Mouse (Mus musculus) T-helper 2 cell (primary cell): ENCODE measurements around the gene Sox2.

Source experiments
- in situ Hi-C: fragments of 300-600 bp; cut with MboI, MseI; formaldehyde crosslinking; loops from one replicate; pipeline ENCODE4 v1.15.1; 2025; ENCODE audit warnings: high pct_unique_total_duplicates

The Sox2 gene

GRCm38 (mm10) chr3:34642498-34642941, 7.7 kb upstream of the Sox2 start:
- in situ Hi-C loops: loop anchor here (25.0 kb wide), 1 partner anchor 680 kb away; no protein-coding TSS in a partner anchor

GRCm38 (mm10) chr3:34643067-34643466, 7.1 kb upstream of the Sox2 start:
- in situ Hi-C loops: loop anchor here (25.0 kb wide), 1 partner anchor 681 kb away; no protein-coding TSS in a partner anchor

- in situ Hi-C loops: loop anchor here (25.0 kb wide), 1 partner anchor 681 kb away; no protein-coding TSS in a partner anchor
Observed at GRCm38 (mm10) chr3:34643536-34644115, 6.6 kb upstream of the Sox2 start.

GRCm38 (mm10) chr3:34646169-34646568, 4.0 kb upstream of the Sox2 start:
- in situ Hi-C loops: loop anchor here (25.0 kb wide), 1 partner anchor 684 kb away; no protein-coding TSS in a partner anchor

GRCm38 (mm10) chr3:34647688-34648087, 2.5 kb upstream of the Sox2 start:
- in situ Hi-C loops: loop anchor here (25.0 kb wide), 1 partner anchor 685 kb away; no protein-coding TSS in a partner anchor

- in situ Hi-C loops: loop anchor here (25.0 kb wide), 1 partner anchor 686 kb away; no protein-coding TSS in a partner anchor
Observed at GRCm38 (mm10) chr3:34648105-34648832, 1.9 kb upstream of the Sox2 start.

GRCm38 (mm10) chr3:34648833-34649719, 1.1 kb upstream of the Sox2 start:
- in situ Hi-C loops: loop anchor here (25.0 kb wide), 1 partner anchor 687 kb away; no protein-coding TSS in a partner anchor

GRCm38 (mm10) chr3:34650621-34651361, 586 bp downstream of the Sox2 start:
- in situ Hi-C loops: loop anchor here (10.0 kb wide), 2 partner anchors 834 to 856 kb away; partner anchors contain the start of gene Ttc14

- in situ Hi-C loops: loop anchor here (10.0 kb wide), 2 partner anchors 833 to 857 kb away; partner anchors contain the start of gene Ttc14
Observed at GRCm38 (mm10) chr3:34651486-34652170, 1.4 kb downstream of the Sox2 start.

- in situ Hi-C loops: loop anchor here (10.0 kb wide), 2 partner anchors 832 to 858 kb away; partner anchors contain the start of gene Ttc14
Observed at GRCm38 (mm10) chr3:34652616-34653015, 2.4 kb downstream of the Sox2 start.

- in situ Hi-C loops: loop anchor here (10.0 kb wide), 2 partner anchors 831 to 859 kb away; partner anchors contain the start of gene Ttc14
Observed at GRCm38 (mm10) chr3:34653235-34653976, 3.2 kb downstream of the Sox2 start.

GRCm38 (mm10) chr3:34653977-34654500, 3.8 kb downstream of the Sox2 start:
- in situ Hi-C loops: loop anchor here (10.0 kb wide), 2 partner anchors 831 to 859 kb away; partner anchors contain the start of gene Ttc14

GRCm38 (mm10) chr3:34654781-34655180, 4.6 kb downstream of the Sox2 start:
- in situ Hi-C loops: loop anchor here (10.0 kb wide), 2 partner anchors 830 to 860 kb away; partner anchors contain the start of gene Ttc14

- in situ Hi-C loops: loop anchor here (10.0 kb wide), 2 partner anchors 829 to 861 kb away; partner anchors contain the start of gene Ttc14
Observed at GRCm38 (mm10) chr3:34655311-34656075, 5.3 kb downstream of the Sox2 start.

- in situ Hi-C loops: loop anchor here (10.0 kb wide), 2 partner anchors 829 to 861 kb away; partner anchors contain the start of gene Ttc14
Observed at GRCm38 (mm10) chr3:34656153-34656552, 5.9 kb downstream of the Sox2 start.

GRCm38 (mm10) chr3:34656813-34657700, 6.9 kb downstream of the Sox2 start:
- in situ Hi-C loops: loop anchor here (10.0 kb wide), 2 partner anchors 828 to 862 kb away; partner anchors contain the start of gene Ttc14

- in situ Hi-C loops: loop anchor here (10.0 kb wide), 2 partner anchors 827 to 863 kb away; partner anchors contain the start of gene Ttc14
Observed at GRCm38 (mm10) chr3:34657701-34658090, 7.5 kb downstream of the Sox2 start.
